Mouse (Mus musculus): ENCODE data around the gene Chst11.

The Chst11 gene

GRCm38 (mm10) chr10:83076816-83077215, 91.5 kb downstream of the Chst11 start:
- in situ Hi-C loops (cut with MseI, MboI), result no loop called here

- in situ Hi-C loops (cut with MseI, MboI), result no loop called here
Observed at GRCm38 (mm10) chr10:83078723-83079122, 93.4 kb downstream of the Chst11 start.

- in situ Hi-C loops (cut with MseI, MboI), result no loop called here
Observed at GRCm38 (mm10) chr10:83079755-83080154, 94.5 kb downstream of the Chst11 start.

GRCm38 (mm10) chr10:83080275-83080741, 95.0 kb downstream of the Chst11 start:
- in situ Hi-C loops (cut with MseI, MboI), result no loop called here

GRCm38 (mm10) chr10:83080930-83081329, 95.6 kb downstream of the Chst11 start:
- in situ Hi-C loops (cut with MseI, MboI), result no loop called here

GRCm38 (mm10) chr10:83083946-83084345, 98.6 kb downstream of the Chst11 start:
- in situ Hi-C loops (cut with MseI, MboI), result no loop called here

GRCm38 (mm10) chr10:83088318-83088717, 103.0 kb downstream of the Chst11 start:
- in situ Hi-C loops (cut with MseI, MboI), result no loop called here

GRCm38 (mm10) chr10:83088826-83089225, 103.5 kb downstream of the Chst11 start:
- in situ Hi-C loops (cut with MseI, MboI), result no loop called here

- in situ Hi-C loops (cut with MseI, MboI), result no loop called here
Observed at GRCm38 (mm10) chr10:83090185-83090584, 104.9 kb downstream of the Chst11 start.

- in situ Hi-C loops (cut with MseI, MboI), result no loop called here
Observed at GRCm38 (mm10) chr10:83093705-83094104, 108.4 kb downstream of the Chst11 start.

GRCm38 (mm10) chr10:83094248-83094647, 109.0 kb downstream of the Chst11 start:
- in situ Hi-C loops (cut with MseI, MboI), result no loop called here

- in situ Hi-C loops (cut with MseI, MboI), result no loop called here
Observed at GRCm38 (mm10) chr10:83094821-83095725, 109.8 kb downstream of the Chst11 start.

- in situ Hi-C loops (cut with MseI, MboI), result no loop called here
Observed at GRCm38 (mm10) chr10:83096257-83096656, 111.0 kb downstream of the Chst11 start.

- in situ Hi-C loops (cut with MseI, MboI), result no loop called here
Observed at GRCm38 (mm10) chr10:83098940-83099339, 113.6 kb downstream of the Chst11 start.

GRCm38 (mm10) chr10:83099669-83100068, 114.4 kb downstream of the Chst11 start:
- in situ Hi-C loops (cut with MseI, MboI), result no loop called here

GRCm38 (mm10) chr10:83100890-83101289, 115.6 kb downstream of the Chst11 start:
- in situ Hi-C loops (cut with MseI, MboI), result no loop called here

GRCm38 (mm10) chr10:83101421-83102207, 116.3 kb downstream of the Chst11 start:
- in situ Hi-C loops (cut with MseI, MboI), result no loop called here

- in situ Hi-C loops (cut with MseI, MboI), result no loop called here
Observed at GRCm38 (mm10) chr10:83102745-83103144, 117.4 kb downstream of the Chst11 start.

GRCm38 (mm10) chr10:83104221-83104620, 118.9 kb downstream of the Chst11 start:
- in situ Hi-C loops (cut with MseI, MboI), result no loop called here

- in situ Hi-C loops (cut with MseI, MboI), result no loop called here
Observed at GRCm38 (mm10) chr10:83106152-83106746, 121.0 kb downstream of the Chst11 start.

- in situ Hi-C loops (cut with MseI, MboI), result no loop called here
Observed at GRCm38 (mm10) chr10:83107385-83107784, 122.1 kb downstream of the Chst11 start.

Data from mouse trophoblast stem cell (cell line).